20 mouse cellular contexts compared by ENCODE assay signal in the genomic region with DNA sequence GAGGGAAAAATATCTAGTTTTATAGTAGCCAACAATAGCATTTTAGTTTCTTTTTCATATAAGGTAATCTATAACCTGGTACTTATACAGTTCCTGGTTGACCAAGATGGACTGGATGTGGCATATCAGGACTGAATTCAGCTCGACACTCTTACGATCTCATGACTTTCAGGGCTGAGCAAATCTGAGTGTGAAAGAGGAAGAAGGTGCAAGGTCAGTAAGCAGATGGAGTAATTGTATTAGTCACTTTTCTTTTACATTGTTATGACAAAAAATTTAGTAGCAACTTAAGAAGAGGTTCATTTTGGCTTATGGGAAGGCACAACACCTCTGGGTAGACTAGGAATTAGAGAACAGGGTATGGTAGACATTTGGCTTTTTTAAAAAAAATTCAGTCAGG. TPM values are rescaled to one million over a fixed set of nuclear protein-coding genes. Genes with fewer than 3 reads are reported as not detected.
"Had no signal": no experiment of that assay in that cellular context is flagged by ENCODE, and none has a peak within 500 bp of the region (broad histone marks: within the 10 kb centered on the region; RNA-seq: fewer than 3 reads in every experiment).

No protein-coding gene starts in this region.

- H3K4me3 ChIP-seq: midbrain, embryonic 10.5 days; midbrain, embryonic 12.5 days; neural tube, embryonic 12.5 days; stomach, embryonic 15.5 days had no signal

- H3K27ac ChIP-seq: liver, embryonic 14.5 days; midbrain, embryonic 10.5 days; midbrain, embryonic 12.5 days; neural tube, embryonic 12.5 days; stomach, embryonic 15.5 days; stomach, postnatal 0 days had no signal

- H3K27me3 ChIP-seq: midbrain, embryonic 12.5 days; neural tube, embryonic 12.5 days; stomach, embryonic 15.5 days had no signal

- H3K9ac ChIP-seq: liver, embryonic 14.5 days; lung, embryonic 14.5 days; midbrain, embryonic 12.5 days; neural tube, embryonic 12.5 days; stomach, embryonic 15.5 days had no signal

- H3K36me3 ChIP-seq: midbrain, embryonic 10.5 days; midbrain, embryonic 12.5 days; neural tube, embryonic 12.5 days; stomach, embryonic 15.5 days had no signal

- H3K9me3 ChIP-seq: midbrain, embryonic 10.5 days; midbrain, embryonic 12.5 days; neural tube, embryonic 12.5 days; stomach, embryonic 15.5 days had no signal

- H3K4me1 ChIP-seq: midbrain, embryonic 10.5 days; midbrain, embryonic 12.5 days; neural tube, embryonic 12.5 days; stomach, embryonic 15.5 days had no signal

- H3K4me2 ChIP-seq: lung, embryonic 14.5 days; midbrain, embryonic 12.5 days; neural tube, embryonic 12.5 days; stomach, embryonic 15.5 days had no signal

- DNase-seq: lung, adult 18-20 months; lung, embryonic 14.5 days; lung, postnatal 10 days; lung, postnatal 36 days; midbrain, embryonic 14.5 days; right cerebral cortex, postnatal 14 days; thymus, adult 2 months; thymus, postnatal 25 days; thymus, postnatal 4 days had no signal

- ATAC-seq: midbrain, embryonic 16.5 days had no signal

RNA-seq across cellular contexts. Expression of a gene that starts 20.1 kb away (rescaled TPM):
- total RNA-seq: megakaryocyte-erythroid progenitor cell, adult 5-6 weeks; monocyte, adult 5-6 weeks; neutrophil, adult 5-6 weeks had no signal
- polyA plus RNA-seq: midbrain, embryonic 10.5 days; midbrain, embryonic 14.5 days; midbrain, embryonic 16.5 days; neural tube, embryonic 14.5 days had no signal
